Mouse (Mus musculus) CD4-positive naive resting alpha-beta T cell, adult 76 days (primary cell): Measurements from ENCODE around the gene 2610044O15Rik8. TPM values are rescaled to one million over a fixed set of nuclear protein-coding genes. Genes with fewer than 3 reads are reported as not detected.

Experiments
- total RNA-seq: library from RNA; stranded (reverse); gene quantifications from one replicate; pipeline ENCODE4 v1.2.4, GENCODE M21; 2023

The 2610044O15Rik8 gene
- 7.2 TPM for total RNA-seq

DNA sequence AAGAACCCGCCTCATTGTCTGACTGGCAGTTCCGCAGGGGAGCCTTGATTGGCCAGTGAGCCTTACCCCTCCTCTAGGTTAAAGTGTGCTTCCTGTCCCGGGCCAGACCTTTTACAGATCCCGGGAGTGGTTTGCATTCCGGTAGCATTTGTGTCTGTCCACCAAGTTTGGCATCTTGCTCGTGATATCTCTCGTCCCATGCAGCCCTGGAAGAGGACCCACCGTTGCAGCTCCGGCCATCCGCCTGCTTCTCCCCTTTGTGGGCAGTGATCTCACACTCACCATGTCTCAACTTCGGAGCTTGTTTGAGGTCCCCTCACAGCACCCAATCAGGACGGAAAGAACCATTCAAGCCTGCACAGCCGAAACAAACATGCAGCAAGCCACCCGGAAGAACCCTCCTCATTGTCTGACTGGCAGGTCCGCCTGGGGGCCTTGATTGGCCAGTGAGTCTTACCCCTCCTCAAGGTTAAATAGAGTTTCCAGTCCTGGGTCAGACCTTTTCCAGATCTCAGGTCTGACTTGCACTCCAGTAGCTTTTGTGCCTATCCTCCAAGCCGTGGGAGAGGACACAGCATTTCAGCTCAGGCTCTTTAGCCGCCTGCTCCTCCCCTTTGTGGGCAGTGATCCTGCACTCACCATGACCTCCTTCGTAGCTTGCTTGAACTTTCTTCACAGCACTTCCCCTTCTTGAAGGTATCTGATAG is at the start of gene 2610044O15Rik8:
Gene 2610044O15Rik8, minus strand, starts transcription at position 380 of the 707 bp plus-strand sequence.

Other genes with a start within 250 kb of the 2610044O15Rik8 start
- not detected for gene Ccdc7a, start 168.9 kb downstream of the 2610044O15Rik8 start, total RNA-seq
- not detected for gene Ccdc7b, start 167.3 kb downstream of the 2610044O15Rik8 start, total RNA-seq
- gene Gm10999, start 102.7 kb downstream of the 2610044O15Rik8 start, total RNA-seq = not detected